Mouse (Mus musculus) embryonic facial prominence, embryonic 10.5 days (tissue): ENCODE data around the gene Kif5a. TPM values are rescaled to one million over a fixed set of nuclear protein-coding genes. Genes with fewer than 3 reads are reported as not detected.
A peak's percentile ranks its signal among the peaks of the same experiment; 100 is the strongest.

ENCODE experiments used
- DNase-seq: peaks from one replicate; pipeline ENCODE4 v3.0.0-alpha.2; 2017; ENCODE audit warnings: low spot score
- H3K27ac ChIP-seq: fragments of 300-500 bp; sonication (generic); replicated peaks from 2 replicates; pipeline ENCODE4 v1.5.1; 2016; ENCODE audit warnings: mild to moderate bottlenecking
- H3K27me3 ChIP-seq: fragments of 300-500 bp; sonication (generic); replicated peaks from 2 replicates; pipeline ENCODE4 v1.6.1; 2016; ENCODE audit warnings: low read depth, mild to moderate bottlenecking; ENCODE audit not compliant: poor library complexity, severe bottlenecking
- H3K36me3 ChIP-seq: fragments of 300-500 bp; sonication (generic); replicated peaks from 2 replicates; pipeline ENCODE4 v1.6.1; 2016; ENCODE audit warnings: mild to moderate bottlenecking, moderate library complexity
- H3K4me1 ChIP-seq: fragments of 300-500 bp; sonication (generic); 2 replicates; pipeline ENCODE4 v1.6.1; 2016
- H3K4me3 ChIP-seq: fragments of 300-500 bp; sonication (generic); 2 replicates; pipeline ENCODE4 v1.5.1; 2016; ENCODE audit warnings: mild to moderate bottlenecking, moderate library complexity
- H3K9me3 ChIP-seq: fragments of 300-500 bp; sonication (generic); 2 replicates; pipeline ENCODE4 v1.6.1; 2016; ENCODE audit warnings: mild to moderate bottlenecking
- WGBS: fragments of 180-500 bp; shearing (Covaris S2); methylation state at CpG from one replicate; pipeline ENCODE4 v1.1.7; 2016; 5-methylcytosine and 5-hydroxymethylcytosine counted together
- polyA plus RNA-seq: library from polyadenylated mRNA; unstranded; fragments of >200 nt; fragmentation: Nextera tagmentation; extraction: Ambion mirVana; gene quantifications from 2 replicates; pipeline ENCODE4 v1.2.1, GENCODE M21; 2016

Kif5a gene
- polyA plus RNA-seq, 1 experiment from 2014 or later, result 11.6 TPM

- Histone ChIP-seq H3K9me3 (no peaks in the 10 kb centered on the region), H3K36me3 (no peaks in the 10 kb centered on the region), H3K4me3 (no peak overlapping the region), H3K27me3 (no peaks in the 10 kb centered on the region), H3K4me1 (no peaks in the 10 kb centered on the region), H3K27ac (no peak overlapping the region)
- no peak for DNase-seq
- WGBS, result 96% methylated on average over 11 of the region's 11 CpGs
Observed at GRCm38 (mm10) chr10:127216456-127216855, 46.7 kb downstream of the Kif5a start.

- WGBS, result 71% methylated on average over 1 of the region's 1 CpGs
- no peaks in the 10 kb centered on the region for H3K36me3 ChIP-seq
- no peak for DNase-seq
- H3K27ac ChIP-seq, result no peak overlapping the region
- no peak overlapping the region for H3K4me3 ChIP-seq
- H3K27me3 ChIP-seq, result no peaks in the 10 kb centered on the region
- peaks cover 17% of the 10 kb centered on the region for H3K4me1 ChIP-seq
- no peaks in the 10 kb centered on the region for H3K9me3 ChIP-seq
Observed at GRCm38 (mm10) chr10:127214422-127214803, 48.7 kb downstream of the Kif5a start.

GRCm38 (mm10) chr10:127213704-127214421, 49.3 kb downstream of the Kif5a start:
- 84% methylated on average over 13 of the region's 13 CpGs for WGBS
- Histone ChIP-seq H3K9me3 (no peaks in the 10 kb centered on the region), H3K4me1 (peaks cover 20% of the 10 kb centered on the region), H3K27me3 (no peaks in the 10 kb centered on the region), H3K27ac (no peak overlapping the region), H3K36me3 (peaks cover under 1% of the 10 kb centered on the region), H3K4me3 (no peak overlapping the region)
- DNase-seq, result no peak

- Histone ChIP-seq H3K9me3 (no peaks in the 10 kb centered on the region), H3K27ac (no peak overlapping the region), H3K36me3 (peaks cover 7% of the 10 kb centered on the region), H3K4me1 (peaks cover 20% of the 10 kb centered on the region), H3K4me3 (no peak overlapping the region), H3K27me3 (no peaks in the 10 kb centered on the region)
- WGBS, result 93% methylated on average over 8 of the region's 8 CpGs
- no peak for DNase-seq
Observed at GRCm38 (mm10) chr10:127213272-127213671, 49.9 kb downstream of the Kif5a start.

- H3K27ac ChIP-seq, result peak within 1 kb of the TSS; percentile 82
- no peaks in the 10 kb centered on the region for H3K9me3 ChIP-seq
- H3K4me1 ChIP-seq, result peaks cover 20% of the 10 kb centered on the region
- peak; percentile 96 for DNase-seq
- under 1% methylated on average over 47 of the region's 47 CpGs for WGBS
- peak within 1 kb of the TSS; percentile 77 for H3K4me3 ChIP-seq
- H3K27me3 ChIP-seq, result no peaks in the 10 kb centered on the region
- H3K36me3 ChIP-seq, result peaks cover 25% of the 10 kb centered on the region
Observed at GRCm38 (mm10) chr10:127211414-127211854, 51.7 kb downstream of the Kif5a start, which contains the start of gene Pip4k2c. Gene Pip4k2c, minus strand, starts transcription at chr10:127211585.

- no peaks in the 10 kb centered on the region for H3K27me3 ChIP-seq
- H3K9me3 ChIP-seq, result no peaks in the 10 kb centered on the region
- peaks cover 30% of the 10 kb centered on the region for H3K36me3 ChIP-seq
- peak overlapping the region; percentile 82 for H3K27ac ChIP-seq
- under 1% methylated on average over 25 of the region's 25 CpGs for WGBS
- DNase-seq, result no peak
- H3K4me3 ChIP-seq, result peak overlapping the region; percentile 77
- peaks cover 20% of the 10 kb centered on the region for H3K4me1 ChIP-seq
Observed at GRCm38 (mm10) chr10:127210961-127211405, 52.2 kb downstream of the Kif5a start.

- 86% methylated on average over 13 of the region's 13 CpGs for WGBS
- H3K9me3 ChIP-seq, result no peaks in the 10 kb centered on the region
- H3K27me3 ChIP-seq, result no peaks in the 10 kb centered on the region
- DNase-seq, result no peak
- H3K4me3 ChIP-seq, result peak overlapping the region; percentile 77
- H3K4me1 ChIP-seq, result peaks cover 20% of the 10 kb centered on the region
- no peak overlapping the region for H3K27ac ChIP-seq
- H3K36me3 ChIP-seq, result peaks cover 39% of the 10 kb centered on the region
Observed at GRCm38 (mm10) chr10:127209928-127210570, 53.1 kb downstream of the Kif5a start.

- Histone ChIP-seq H3K4me1 (peaks cover 20% of the 10 kb centered on the region), H3K9me3 (no peaks in the 10 kb centered on the region), H3K36me3 (peaks cover 50% of the 10 kb centered on the region), H3K4me3 (no peak overlapping the region), H3K27me3 (no peaks in the 10 kb centered on the region), H3K27ac (no peak overlapping the region)
- DNase-seq, result no peak
- 88% methylated on average over 4 of the region's 4 CpGs for WGBS
Observed at GRCm38 (mm10) chr10:127208921-127209320, 54.2 kb downstream of the Kif5a start.

GRCm38 (mm10) chr10:127205373-127205772, 57.8 kb downstream of the Kif5a start:
- H3K4me1 ChIP-seq, result peaks cover 12% of the 10 kb centered on the region
- peaks cover 82% of the 10 kb centered on the region for H3K36me3 ChIP-seq
- no peaks in the 10 kb centered on the region for H3K9me3 ChIP-seq
- no peaks in the 10 kb centered on the region for H3K27me3 ChIP-seq
- no peak overlapping the region for H3K4me3 ChIP-seq
- H3K27ac ChIP-seq, result no peak overlapping the region
- no peak for DNase-seq
- 89% methylated on average over 10 of the region's 10 CpGs for WGBS

GRCm38 (mm10) chr10:127204589-127204988, 58.6 kb downstream of the Kif5a start:
- Histone ChIP-seq H3K4me3 (no peak overlapping the region), H3K36me3 (peaks cover 90% of the 10 kb centered on the region), H3K27me3 (no peaks in the 10 kb centered on the region), H3K27ac (no peak overlapping the region), H3K9me3 (no peaks in the 10 kb centered on the region), H3K4me1 (peaks cover 4% of the 10 kb centered on the region)
- WGBS, result 91% methylated on average over 5 of the region's 5 CpGs
- DNase-seq, result no peak

GRCm38 (mm10) chr10:127203106-127203505, 60.0 kb downstream of the Kif5a start:
- Histone ChIP-seq H3K4me1 (peaks cover 4% of the 10 kb centered on the region), H3K36me3 (peaks cover 96% of the 10 kb centered on the region), H3K4me3 (no peak overlapping the region), H3K27ac (peak overlapping the region; percentile 35; the same call in 1 of the 2 replicates), H3K9me3 (no peaks in the 10 kb centered on the region), H3K27me3 (no peaks in the 10 kb centered on the region)
- DNase-seq, result no peak
- 88% methylated on average over 3 of the region's 3 CpGs for WGBS

- peaks cover 29% of the 10 kb centered on the region for H3K4me1 ChIP-seq
- H3K9me3 ChIP-seq, result no peaks in the 10 kb centered on the region
- DNase-seq, result no peak
- H3K27ac ChIP-seq, result no peak overlapping the region
- H3K36me3 ChIP-seq, result peaks cover 79% of the 10 kb centered on the region
- 81% methylated on average over 8 of the region's 8 CpGs for WGBS
- H3K4me3 ChIP-seq, result no peak overlapping the region
- no peaks in the 10 kb centered on the region for H3K27me3 ChIP-seq
Observed at GRCm38 (mm10) chr10:127200279-127200678, 62.9 kb downstream of the Kif5a start.

- no peak for DNase-seq
- 85% methylated on average over 11 of the region's 11 CpGs for WGBS
- no peaks in the 10 kb centered on the region for H3K27me3 ChIP-seq
- H3K4me1 ChIP-seq, result peaks cover 37% of the 10 kb centered on the region
- H3K9me3 ChIP-seq, result no peaks in the 10 kb centered on the region
- no peak overlapping the region for H3K4me3 ChIP-seq
- H3K27ac ChIP-seq, result no peak overlapping the region
- peaks cover 71% of the 10 kb centered on the region for H3K36me3 ChIP-seq
Observed at GRCm38 (mm10) chr10:127199474-127199873, 63.7 kb downstream of the Kif5a start.
